In genomic region chr13:55486916-55487577, GRCm38 (mm10) we compare ENCODE assay signal across 8 mouse cellular contexts. TPM values are rescaled to one million over a fixed set of nuclear protein-coding genes. Genes with fewer than 3 reads are reported as not detected.
A peak's percentile ranks its signal among the peaks of the same experiment; 100 is the strongest.
DNase-seq lines count a peak whose midpoint lies in the region; ATAC-seq and TF ChIP-seq lines count a peak whose summit lies in the region.

No protein-coding gene starts in this region.

- WGBS in embryonic facial prominence, embryonic 13.5 days = under 1% methylated on average over 29 of the region's 29 CpGs
- under 1% methylated on average over 28 of the region's 29 CpGs for WGBS in hindbrain, embryonic 16.5 days
- 2% methylated on average over 29 of the region's 29 CpGs for WGBS in stomach, postnatal 0 days

- peak overlapping the region; percentile 48 for H3K4me3 ChIP-seq in erythroblast, embryonic 14.5 days (replicated peaks)
- H3K4me3 ChIP-seq in embryonic facial prominence, embryonic 13.5 days = peak overlapping the region; percentile 100
- peak overlapping the region; percentile 99 for H3K4me3 ChIP-seq in hindbrain, embryonic 16.5 days (ENCODE audit: low read length)
- H3K4me3 ChIP-seq in stomach, postnatal 0 days (ENCODE audit: low read depth, low read length) = peak overlapping the region; percentile 79

- H3K9me3 ChIP-seq in erythroblast, embryonic 14.5 days (ENCODE audit: control insufficient read depth, low read length) = no peaks in the 10 kb centered on the region; the same call in 1 of the 2 replicates
- no peaks in the 10 kb centered on the region for H3K9me3 ChIP-seq in embryonic facial prominence, embryonic 13.5 days
- H3K9me3 ChIP-seq in hindbrain, embryonic 16.5 days (ENCODE audit: control insufficient read depth, low read length) = no peaks in the 10 kb centered on the region
- H3K9me3 ChIP-seq in stomach, postnatal 0 days (ENCODE audit: control insufficient read depth, low read length) = no peaks in the 10 kb centered on the region

- peak; percentile 34 for DNase-seq in lung, postnatal 14 days
- DNase-seq in stomach, postnatal 0 days (ENCODE audit: low spot score) = peak; percentile 68
- DNase-seq in frontal cortex, postnatal 10 days (ENCODE audit: low spot score in 2 of 2) = no peak

- no peak for TF ChIP-seq EP300 in stomach, postnatal 0 days (optimal IDR thresholded peaks at IDR 0.05)

- no peaks in the 10 kb centered on the region for H3K36me3 ChIP-seq in erythroblast, embryonic 14.5 days (ENCODE audit: control insufficient read depth)
- H3K36me3 ChIP-seq in embryonic facial prominence, embryonic 13.5 days = peaks cover 15% of the 10 kb centered on the region
- peaks cover 5% of the 10 kb centered on the region for H3K36me3 ChIP-seq in hindbrain, embryonic 16.5 days (ENCODE audit: control insufficient read depth, insufficient read depth, low read length)
- H3K36me3 ChIP-seq in stomach, postnatal 0 days (ENCODE audit: control insufficient read depth, insufficient read depth, low read length) = no peaks in the 10 kb centered on the region

- H3K27me3 ChIP-seq in erythroblast, embryonic 14.5 days (ENCODE audit: control insufficient read depth) = peaks cover 81% of the 10 kb centered on the region
- no peaks in the 10 kb centered on the region for H3K27me3 ChIP-seq in embryonic facial prominence, embryonic 13.5 days
- no peaks in the 10 kb centered on the region for H3K27me3 ChIP-seq in hindbrain, embryonic 16.5 days (replicated peaks; ENCODE audit: control insufficient read depth, insufficient read depth, low read length)
- H3K27me3 ChIP-seq in stomach, postnatal 0 days (ENCODE audit: control insufficient read depth, insufficient read depth, low read length) = peaks cover 2% of the 10 kb centered on the region; the same call in 1 of the 2 replicates

- peak overlapping the region; percentile 92 for H3K27ac ChIP-seq in embryonic facial prominence, embryonic 13.5 days
- H3K27ac ChIP-seq in hindbrain, embryonic 16.5 days (ENCODE audit: low read depth, low read length) = peak overlapping the region; percentile 99
- H3K27ac ChIP-seq in stomach, postnatal 0 days (replicated peaks) = peak overlapping the region; percentile 80

- TF ChIP-seq CTCF in stomach, postnatal 0 days (IDR thresholded peaks at IDR 0.05; ENCODE audit: low read depth) = no peak

- no peak for ATAC-seq in erythroblast, adult 5-6 weeks (replicated peaks; ENCODE audit: low FRiP score, poor library complexity, severe bottlenecking)
- peak; percentile 23 for ATAC-seq in CD4-positive, CD25-positive, alpha-beta regulatory T cell, adult 4 months
- peak; percentile 30; the same call in 1 of the 2 replicates for ATAC-seq in embryonic facial prominence, embryonic 13.5 days (ENCODE audit: insufficient number of reproducible peaks, insufficient read depth, low FRiP score, low TSS enrichment, low read depth)
- peak; percentile 55 for ATAC-seq in hindbrain, embryonic 16.5 days
- peak; percentile 64; the same call in 1 of the 2 replicates for ATAC-seq in stomach, postnatal 0 days (ENCODE audit: low FRiP score, low TSS enrichment)

- peaks cover 6% of the 10 kb centered on the region; the same call in 1 of the 2 replicates for H3K4me1 ChIP-seq in erythroblast, embryonic 14.5 days (ENCODE audit: control insufficient read depth)
- H3K4me1 ChIP-seq in embryonic facial prominence, embryonic 13.5 days = peaks cover 42% of the 10 kb centered on the region
- peaks cover 46% of the 10 kb centered on the region for H3K4me1 ChIP-seq in hindbrain, embryonic 16.5 days (ENCODE audit: control insufficient read depth, insufficient read depth, low read depth, low read length)
- 0 out of 2 replicates have a peak, but pooled peaks cover 3% of the 10 kb centered on the region for H3K4me1 ChIP-seq in stomach, postnatal 0 days (replicated peaks; ENCODE audit: control insufficient read depth, insufficient read depth)

- H3K9ac ChIP-seq in embryonic facial prominence, embryonic 13.5 days = peak overlapping the region; percentile 100
- H3K9ac ChIP-seq in hindbrain, embryonic 16.5 days (ENCODE audit: low read depth, low read length) = peak overlapping the region; percentile 100
- H3K9ac ChIP-seq in stomach, postnatal 0 days (ENCODE audit: low read length) = peak overlapping the region; percentile 83

- H3K4me2 ChIP-seq in embryonic facial prominence, embryonic 13.5 days = peak overlapping the region; percentile 94
- peak overlapping the region; percentile 99 for H3K4me2 ChIP-seq in hindbrain, embryonic 16.5 days (ENCODE audit: low read length)
- peak overlapping the region; percentile 92 for H3K4me2 ChIP-seq in stomach, postnatal 0 days (replicated peaks; ENCODE audit: low read depth)

RNA-seq across cellular contexts. Expression of gene Dbn1, which starts 0.9 kb away (rescaled TPM):
- 0.05 and 0.06 TPM in 2 replicates for polyA plus RNA-seq in erythroblast, embryonic 14.5 days (2012)
- 0.42 TPM in 1 of 2 replicates, not detected in the other for total RNA-seq in erythroblast, adult 5-6 weeks (2015; ENCODE audit: low replicate concordance)
- not detected in 2 replicates for total RNA-seq in erythroblast, adult 5-6 weeks (2017; ENCODE audit: low replicate concordance)
- polyA plus RNA-seq in CD4-positive, CD25-positive, alpha-beta regulatory T cell, adult 4 months (2017; shearing (Covaris generic)) = not detected
- polyA plus RNA-seq in embryonic facial prominence, embryonic 13.5 days (2015; fragmentation: Nextera tagmentation; extraction: Ambion mirVana) = 275 and 276 TPM in 2 replicates
- 482 and 556 TPM in 2 replicates for polyA plus RNA-seq in hindbrain, embryonic 16.5 days (2015; fragmentation: Nextera tagmentation; extraction: Ambion mirVana)
- polyA plus RNA-seq in stomach, postnatal 0 days (2015; fragmentation: Nextera tagmentation; extraction: Ambion mirVana) = 39.3 and 40.4 TPM in 2 replicates

RNA-seq across cellular contexts. Expression of gene Prr7, which starts 23.0 kb away (rescaled TPM):
- polyA plus RNA-seq in erythroblast, embryonic 14.5 days (2012) = 0.08 and 0.23 TPM in 2 replicates
- not detected in 2 replicates for total RNA-seq in erythroblast, adult 5-6 weeks (2015; ENCODE audit: low replicate concordance)
- total RNA-seq in erythroblast, adult 5-6 weeks (2017; ENCODE audit: low replicate concordance) = not detected in 2 replicates
- polyA plus RNA-seq in CD4-positive, CD25-positive, alpha-beta regulatory T cell, adult 4 months (2017; shearing (Covaris generic)) = not detected
- 0.96 and 1.2 TPM in 2 replicates for polyA plus RNA-seq in embryonic facial prominence, embryonic 13.5 days (2015; fragmentation: Nextera tagmentation; extraction: Ambion mirVana)
- 4.4 and 4.9 TPM in 2 replicates for polyA plus RNA-seq in hindbrain, embryonic 16.5 days (2015; fragmentation: Nextera tagmentation; extraction: Ambion mirVana)
- 0.13 and 0.28 TPM in 2 replicates for polyA plus RNA-seq in stomach, postnatal 0 days (2015; fragmentation: Nextera tagmentation; extraction: Ambion mirVana)

RNA-seq across cellular contexts. Expression of gene Pdlim7, which starts 26.4 kb away (rescaled TPM):
- polyA plus RNA-seq in erythroblast, embryonic 14.5 days (2012) = 1.9 and 3.0 TPM in 2 replicates
- total RNA-seq in erythroblast, adult 5-6 weeks (2015; ENCODE audit: low replicate concordance) = 1.7 and 1.9 TPM in 2 replicates
- total RNA-seq in erythroblast, adult 5-6 weeks (2017; ENCODE audit: low replicate concordance) = 2.4 and 2.9 TPM in 2 replicates
- 10 to 100 TPM in 1 of 2 experiments, 1 to 10 TPM in 1; 6.3 to 14.6 TPM for polyA plus RNA-seq in CD4-positive, CD25-positive, alpha-beta regulatory T cell, adult 4 months (2017; shearing (Covaris generic))
- polyA plus RNA-seq in embryonic facial prominence, embryonic 13.5 days (2015; fragmentation: Nextera tagmentation; extraction: Ambion mirVana) = 105 and 119 TPM in 2 replicates
- 161 and 177 TPM in 2 replicates for polyA plus RNA-seq in hindbrain, embryonic 16.5 days (2015; fragmentation: Nextera tagmentation; extraction: Ambion mirVana)
- 174 and 193 TPM in 2 replicates for polyA plus RNA-seq in stomach, postnatal 0 days (2015; fragmentation: Nextera tagmentation; extraction: Ambion mirVana)

RNA-seq across cellular contexts. Expression of gene Dok3, which starts 42.0 kb away (rescaled TPM):
- 0.54 and 0.67 TPM in 2 replicates for polyA plus RNA-seq in erythroblast, embryonic 14.5 days (2012)
- total RNA-seq in erythroblast, adult 5-6 weeks (2015; ENCODE audit: low replicate concordance) = 11.9 and 19.2 TPM in 2 replicates
- 12.5 and 12.9 TPM in 2 replicates for total RNA-seq in erythroblast, adult 5-6 weeks (2017; ENCODE audit: low replicate concordance)
- polyA plus RNA-seq in CD4-positive, CD25-positive, alpha-beta regulatory T cell, adult 4 months (2017; shearing (Covaris generic)) = 1 to 10 TPM in 1 of 2 experiments, under 1 TPM in 1; 0.35 to 1.0 TPM
- polyA plus RNA-seq in embryonic facial prominence, embryonic 13.5 days (2015; fragmentation: Nextera tagmentation; extraction: Ambion mirVana) = 2.3 and 2.8 TPM in 2 replicates
- 3.6 and 4.3 TPM in 2 replicates for polyA plus RNA-seq in hindbrain, embryonic 16.5 days (2015; fragmentation: Nextera tagmentation; extraction: Ambion mirVana)
- 1.0 and 1.3 TPM in 2 replicates for polyA plus RNA-seq in stomach, postnatal 0 days (2015; fragmentation: Nextera tagmentation; extraction: Ambion mirVana)

RNA-seq across cellular contexts. Expression of gene Grk6, which starts 42.2 kb away (rescaled TPM):
- polyA plus RNA-seq in erythroblast, embryonic 14.5 days (2012) = 9.5 and 10.2 TPM in 2 replicates
- total RNA-seq in erythroblast, adult 5-6 weeks (2015; ENCODE audit: low replicate concordance) = 24.2 and 25.2 TPM in 2 replicates
- 33.4 and 38.2 TPM in 2 replicates for total RNA-seq in erythroblast, adult 5-6 weeks (2017; ENCODE audit: low replicate concordance)
- 10 to 100 TPM; 26.4 to 36.7 TPM for polyA plus RNA-seq in CD4-positive, CD25-positive, alpha-beta regulatory T cell, adult 4 months (2017; shearing (Covaris generic))
- 36.4 and 45.3 TPM in 2 replicates for polyA plus RNA-seq in embryonic facial prominence, embryonic 13.5 days (2015; fragmentation: Nextera tagmentation; extraction: Ambion mirVana)
- 15.8 and 25.0 TPM in 2 replicates for polyA plus RNA-seq in hindbrain, embryonic 16.5 days (2015; fragmentation: Nextera tagmentation; extraction: Ambion mirVana)
- polyA plus RNA-seq in stomach, postnatal 0 days (2015; fragmentation: Nextera tagmentation; extraction: Ambion mirVana) = 17.7 and 19.0 TPM in 2 replicates

Comparison
In these comparisons a context has a peak if more than half of its experiments do, and no peak if none do; other contexts are left out.
1. H3K4me3 ChIP-seq: peak in every context shown above with its lines; median percentile 100 in embryonic facial prominence, embryonic 13.5 days; 99 in hindbrain, embryonic 16.5 days; 79 in stomach, postnatal 0 days; 48 in erythroblast, embryonic 14.5 days.
2. DNase-seq: peak in lung, postnatal 14 days (single experiment) and stomach, postnatal 0 days (single experiment); none in frontal cortex, postnatal 10 days (0 of 2).
3. RNA of gene Dbn1, which starts 0.9 kb away (polyA plus RNA-seq): 482 to 556 TPM in hindbrain, embryonic 16.5 days, 275 to 276 TPM in embryonic facial prominence, embryonic 13.5 days and 39.3 to 40.4 TPM in stomach, postnatal 0 days; not detected in CD4-positive, CD25-positive, alpha-beta regulatory T cell, adult 4 months and 0.05 to 0.06 TPM in erythroblast, embryonic 14.5 days; every median in the first group is over 10 times any median in the second.
4. Peak in every context shown above with its lines, with median percentiles within 50 percentile points of each other: H3K27ac ChIP-seq, H3K4me2 ChIP-seq and H3K9ac ChIP-seq.